Mouse (Mus musculus) gastrocnemius, postnatal 14 days (tissue): ENCODE measurements around the gene Hmgcs2. TPM values are rescaled to one million over a fixed set of nuclear protein-coding genes. Genes with fewer than 3 reads are reported as not detected.
"Not testable (repeated sequence)": the region's sequence is repeated elsewhere in the genome, so short reads cannot be mapped to it uniquely, and the experiment has no call there.

ENCODE experiments used
- DNase-seq: peaks from one replicate; pipeline ENCODE4 v3.0.0; 2021; ENCODE audit warnings: mixed read lengths
- intact Hi-C: fragments of 180-260 bp; cut with DNase I; formaldehyde crosslinking; loops from one replicate; pipeline ENCODE4 v1.15.1; 2025; ENCODE audit warnings: low total_unique reads
- total RNA-seq, 2 experiments: library from RNA; stranded (reverse); gene quantifications; 2 replicates each; pipeline ENCODE4 v1.2.3; 2021

The Hmgcs2 gene
- total RNA-seq, 2 experiments from 2014 or later = 2.1 to 2.3 TPM

GRCm38 (mm10) chr3:98324235-98324634 lies 44.0 kb downstream of the Hmgcs2 start:
- intact Hi-C loops = no loop called here
- no peak for DNase-seq

- DNase-seq = no peak
- intact Hi-C loops = no loop called here
Observed at GRCm38 (mm10) chr3:98334010-98334409, 53.8 kb downstream of the Hmgcs2 start.

- DNase-seq = no peak
- intact Hi-C loops = no loop called here
Observed at GRCm38 (mm10) chr3:98335331-98335730, 55.1 kb downstream of the Hmgcs2 start.

GRCm38 (mm10) chr3:98335886-98336285 lies 55.7 kb downstream of the Hmgcs2 start:
- intact Hi-C loops = no loop called here
- DNase-seq = no peak

GRCm38 (mm10) chr3:98336661-98337654 lies 56.7 kb downstream of the Hmgcs2 start:
- no peak for DNase-seq
- intact Hi-C loops = no loop called here

GRCm38 (mm10) chr3:98338584-98339041 lies 58.4 kb downstream of the Hmgcs2 start:
- intact Hi-C loops = no loop called here
- peak; percentile 29 for DNase-seq

GRCm38 (mm10) chr3:98339097-98339705 lies 59.0 kb downstream of the Hmgcs2 start:
- intact Hi-C loops = no loop called here
- peak; percentile 50 for DNase-seq

GRCm38 (mm10) chr3:98339706-98340109 lies 59.5 kb downstream of the Hmgcs2 start, which contains the start of gene Phgdh:
Gene Phgdh (minus strand): TSS chr3:98339990.
- DNase-seq = peak; percentile 64
- intact Hi-C loops = not testable (repeated sequence)

- intact Hi-C loops = no loop called here
- DNase-seq = no peak
Observed at GRCm38 (mm10) chr3:98340818-98341594, 60.8 kb downstream of the Hmgcs2 start.

GRCm38 (mm10) chr3:98343235-98343634 lies 63.0 kb downstream of the Hmgcs2 start:
- intact Hi-C loops = no loop called here
- DNase-seq = no peak

GRCm38 (mm10) chr3:98348106-98348505 lies 67.9 kb downstream of the Hmgcs2 start:
- no peak for DNase-seq
- intact Hi-C loops = no loop called here

- no peak for DNase-seq
- intact Hi-C loops = no loop called here
Observed at GRCm38 (mm10) chr3:98348705-98349104, 68.5 kb downstream of the Hmgcs2 start.

- peak; percentile 67 for DNase-seq
- intact Hi-C loops = no loop called here
Observed at GRCm38 (mm10) chr3:98353892-98354291, 73.7 kb downstream of the Hmgcs2 start.

GRCm38 (mm10) chr3:98355344-98356025 lies 75.2 kb downstream of the Hmgcs2 start:
- intact Hi-C loops = no loop called here
- no peak for DNase-seq

- no peak for DNase-seq
- intact Hi-C loops = no loop called here
Observed at GRCm38 (mm10) chr3:98356026-98356365, 75.8 kb downstream of the Hmgcs2 start.

GRCm38 (mm10) chr3:98356632-98357370 lies 76.6 kb downstream of the Hmgcs2 start:
- intact Hi-C loops = no loop called here
- DNase-seq = no peak
